Mouse (Mus musculus) cerebellum, adult 9-10 months (tissue): ENCODE measurements around the gene Tubg1.
A peak's percentile ranks its signal among the peaks of the same experiment; 100 is the strongest.

Source experiments
- DNase-seq: peaks from one replicate; pipeline ENCODE4 v3.0.0; 2022

The Tubg1 gene

DNA sequence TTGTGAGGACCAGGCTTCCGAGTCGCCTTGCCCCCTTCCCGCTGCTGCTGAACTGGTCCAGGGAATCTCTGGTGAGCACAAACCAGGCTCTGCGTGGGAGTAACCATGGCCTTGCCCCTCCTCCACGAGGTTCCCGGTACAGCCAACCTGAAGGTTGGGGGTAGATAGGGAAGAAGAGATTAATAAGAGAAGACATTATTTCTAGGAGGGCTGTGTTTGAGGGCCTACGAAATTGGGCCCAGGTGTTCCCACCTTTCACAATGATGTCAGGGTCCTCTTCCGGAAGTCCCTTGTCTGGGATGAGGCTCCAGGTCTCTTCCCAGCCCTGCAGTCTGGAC is 48.2 kb downstream of the Tubg1 start:
- peak; percentile 34 for DNase-seq

DNA sequence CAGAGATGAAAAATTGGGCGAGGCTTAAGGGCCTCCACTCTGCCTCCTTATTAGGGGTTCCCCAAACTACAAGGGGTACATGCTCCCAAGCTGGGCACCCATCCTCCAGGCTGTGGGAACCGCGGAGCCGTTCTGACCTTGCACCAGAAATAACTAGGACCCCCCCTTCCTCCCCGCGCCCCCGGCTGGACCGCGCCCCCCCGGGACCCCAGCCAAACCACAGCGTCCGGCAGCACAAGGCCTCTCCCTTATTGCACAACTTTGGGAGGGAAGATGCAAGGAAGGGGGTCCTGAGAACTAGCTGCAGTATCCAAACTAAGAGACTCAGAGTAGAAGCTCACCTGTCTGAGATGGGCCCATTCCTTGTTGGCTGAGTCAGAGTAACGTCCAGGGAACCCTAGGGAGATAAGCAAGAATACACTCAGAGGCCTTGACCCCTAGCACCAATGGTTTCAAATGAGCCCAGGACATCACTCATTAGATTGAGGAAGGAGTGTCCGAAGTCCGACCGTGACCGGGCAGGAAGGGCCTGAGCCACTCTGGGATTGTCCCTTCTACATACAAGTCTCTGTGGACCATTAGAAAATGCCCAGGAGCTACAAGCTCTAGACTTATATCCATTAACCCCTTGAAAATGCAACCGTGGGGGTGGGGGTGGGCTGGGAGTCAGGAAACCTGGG is 48.7 kb downstream of the Tubg1 start:
- peak; percentile 55 for DNase-seq

DNA sequence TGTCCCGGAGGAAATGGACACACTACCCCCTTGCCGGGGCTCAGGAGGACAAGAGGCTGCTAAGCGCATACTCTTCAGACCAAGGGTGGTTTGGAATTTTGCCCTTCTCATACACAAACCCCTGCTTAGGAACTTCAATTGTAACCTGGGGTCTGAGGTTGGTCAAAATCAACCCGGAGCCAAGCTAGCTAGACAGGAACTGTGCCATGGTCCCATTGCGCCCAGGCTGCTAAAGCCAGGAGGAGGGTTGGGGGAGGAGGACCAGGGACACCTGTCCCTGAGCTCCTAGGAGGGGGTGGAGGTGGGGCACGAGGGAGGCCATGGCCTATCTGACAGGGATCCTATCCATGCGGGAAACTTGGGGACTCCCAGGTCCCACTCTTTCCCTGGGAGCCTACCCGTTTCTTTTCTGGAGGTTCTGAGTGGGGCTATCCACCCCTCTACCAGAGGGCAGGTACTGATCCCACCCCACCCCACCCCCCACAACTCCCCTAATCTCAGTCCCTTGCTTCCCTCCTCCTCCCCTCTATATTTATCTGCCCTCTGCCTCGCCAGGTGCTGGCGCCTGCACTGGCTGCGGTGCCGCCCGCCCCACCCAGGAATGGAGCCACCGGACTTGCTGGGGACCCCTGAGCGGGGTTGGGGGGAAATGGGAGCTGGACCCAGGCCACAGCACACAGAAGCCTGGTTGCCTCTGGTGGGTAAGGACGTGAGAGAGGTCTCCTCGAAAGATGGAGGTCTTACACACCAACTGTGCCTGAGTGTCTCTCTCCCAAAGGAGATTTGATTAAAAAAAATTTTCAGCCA is 49.8 kb downstream of the Tubg1 start:
- DNase-seq: peak; percentile 76

DNA sequence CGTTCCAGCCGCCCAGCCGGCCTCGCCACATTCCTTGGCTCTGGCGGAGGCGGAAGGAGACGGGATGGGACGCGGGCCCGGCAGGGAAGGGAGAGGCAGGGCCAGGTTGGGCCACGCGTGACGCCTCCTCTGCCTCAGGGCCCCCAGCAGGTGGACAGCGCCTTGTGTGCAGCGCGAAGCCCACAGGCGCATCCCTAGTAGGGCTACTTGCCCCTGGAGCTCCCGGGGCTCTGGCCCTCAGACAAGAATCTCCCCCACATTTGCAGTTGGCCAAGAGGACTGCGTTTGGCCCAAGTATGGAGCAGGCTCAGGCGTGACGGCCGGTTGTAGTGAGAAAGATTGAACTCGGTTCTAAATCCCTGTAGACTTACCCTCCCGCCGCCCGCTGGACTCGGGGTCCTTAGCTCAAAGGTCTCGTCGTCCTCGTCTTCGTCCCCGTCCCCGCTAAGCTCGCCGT is 50.6 kb downstream of the Tubg1 start, which contains the start of gene Cntnap1:
Cntnap1 (plus strand) TSS at position 170 of the 457 bp plus-strand sequence.
- peak; percentile 75 for DNase-seq

DNA sequence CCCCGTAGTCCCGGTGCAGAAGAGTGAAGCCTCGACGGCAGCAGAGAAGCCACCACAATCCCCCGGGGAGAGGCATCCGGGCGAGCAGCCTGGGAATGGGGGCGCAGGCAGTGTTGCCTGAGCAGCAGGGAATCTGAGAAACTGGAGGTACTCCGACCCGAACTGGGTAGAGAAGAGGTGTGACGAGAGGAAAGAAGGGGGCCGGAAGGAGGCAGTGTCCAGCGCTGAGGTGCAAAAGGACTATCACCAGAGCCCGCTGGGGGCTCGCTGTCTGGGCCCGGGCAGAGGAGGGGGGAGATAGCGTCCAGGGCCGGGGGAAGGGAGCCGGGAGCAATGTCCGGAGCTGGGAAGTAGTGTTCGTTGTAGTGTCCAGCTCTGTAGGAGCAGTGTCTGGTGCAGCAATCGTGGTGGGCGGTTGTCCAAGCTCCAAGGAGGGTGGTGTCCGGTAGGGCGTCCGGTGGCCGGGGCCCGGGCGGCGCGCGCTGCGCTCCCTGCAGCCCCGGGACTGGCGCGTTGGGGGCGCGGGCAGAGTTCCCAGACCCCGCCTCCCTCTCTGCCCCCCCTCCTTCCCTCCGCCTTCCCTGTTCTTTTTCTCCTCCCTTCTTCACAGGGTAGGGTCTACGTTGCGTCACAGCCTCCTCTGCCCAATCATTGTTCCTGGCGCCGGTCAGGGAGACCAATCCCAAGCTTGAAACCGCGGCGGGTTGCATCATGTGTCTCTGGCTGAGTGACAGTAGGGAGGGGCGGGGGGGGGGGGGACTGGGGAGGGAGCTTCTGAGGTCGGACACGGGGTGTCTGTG is 51.3 kb downstream of the Tubg1 start, which contains the start of gene Plekhh3:
Plekhh3 (minus strand) TSS at position 541 of the 800 bp plus-strand sequence.
- DNase-seq: peak; percentile 98

DNA sequence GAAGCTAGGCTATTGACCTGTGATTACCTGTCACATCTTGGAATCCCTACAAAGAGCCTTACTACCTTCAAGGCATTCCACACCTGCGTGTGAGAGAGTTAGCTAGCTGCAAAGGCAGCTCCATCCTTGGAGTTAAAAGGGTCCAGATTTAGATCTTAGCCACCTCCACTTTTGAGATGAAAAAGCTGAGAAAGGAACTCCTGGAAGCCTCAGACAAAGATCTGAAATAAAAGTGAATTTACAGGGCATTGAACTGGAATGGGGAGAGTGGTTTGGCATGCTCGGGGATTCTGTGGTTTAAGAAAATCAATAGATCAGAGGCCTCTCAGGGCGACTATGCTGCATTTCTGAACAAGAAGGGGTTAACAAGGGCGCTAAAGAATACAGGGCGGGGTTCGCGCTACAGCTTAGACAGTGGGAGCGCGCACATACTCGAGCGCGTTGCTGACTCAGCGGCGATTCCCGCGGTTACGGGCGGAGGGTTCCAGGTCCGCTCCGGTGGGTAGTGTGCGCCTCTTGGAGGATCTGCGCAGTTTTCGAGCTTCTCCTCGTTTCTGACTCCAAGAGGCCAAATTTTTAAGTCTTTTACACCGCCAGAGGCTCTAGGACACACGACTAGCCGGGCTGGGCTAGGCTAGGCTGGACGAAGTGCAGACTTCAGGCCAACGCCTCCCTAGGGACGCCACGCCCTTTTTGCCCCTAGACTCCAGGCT is 52.1 kb downstream of the Tubg1 start:
- peak; percentile 85 for DNase-seq

DNA sequence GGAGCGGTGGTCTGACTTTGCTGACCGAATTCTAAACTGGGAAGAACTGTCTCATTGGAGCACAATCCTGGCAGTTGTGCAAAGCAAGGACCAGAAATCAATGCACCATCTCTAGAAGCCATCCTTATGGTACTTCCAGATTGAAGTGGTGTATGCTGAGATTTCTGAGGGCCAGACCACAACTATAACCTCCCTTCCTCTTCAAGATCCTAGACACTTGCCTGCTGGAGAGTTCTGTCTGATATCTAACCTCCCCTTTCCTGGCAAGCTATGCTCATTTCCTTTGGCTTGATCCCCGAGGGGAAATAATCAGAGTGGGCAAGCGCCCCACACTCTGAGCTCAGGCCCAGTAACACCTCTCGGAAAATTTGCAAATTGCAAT is 52.7 kb downstream of the Tubg1 start:
- DNase-seq: no peak

DNA sequence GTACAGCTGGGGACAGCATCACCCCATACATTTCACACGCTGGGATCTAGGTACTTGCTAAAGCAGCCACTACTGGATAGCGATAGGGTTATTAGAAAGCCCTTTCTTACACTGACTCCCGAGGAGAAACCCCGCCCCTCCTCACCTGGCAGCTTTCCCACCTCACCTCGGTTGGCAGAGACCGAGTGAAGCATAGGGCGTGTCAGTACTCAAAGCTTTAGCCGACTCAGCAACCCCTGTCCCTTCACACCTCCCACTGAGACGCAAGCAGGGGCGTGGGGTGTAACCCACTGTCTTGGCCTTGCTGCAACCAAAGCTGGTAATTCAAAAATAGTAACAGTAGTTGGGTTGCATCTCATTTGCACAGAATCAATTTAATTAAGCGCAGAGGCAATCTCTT is 53.4 kb downstream of the Tubg1 start:
- peak; percentile 85 for DNase-seq

DNA sequence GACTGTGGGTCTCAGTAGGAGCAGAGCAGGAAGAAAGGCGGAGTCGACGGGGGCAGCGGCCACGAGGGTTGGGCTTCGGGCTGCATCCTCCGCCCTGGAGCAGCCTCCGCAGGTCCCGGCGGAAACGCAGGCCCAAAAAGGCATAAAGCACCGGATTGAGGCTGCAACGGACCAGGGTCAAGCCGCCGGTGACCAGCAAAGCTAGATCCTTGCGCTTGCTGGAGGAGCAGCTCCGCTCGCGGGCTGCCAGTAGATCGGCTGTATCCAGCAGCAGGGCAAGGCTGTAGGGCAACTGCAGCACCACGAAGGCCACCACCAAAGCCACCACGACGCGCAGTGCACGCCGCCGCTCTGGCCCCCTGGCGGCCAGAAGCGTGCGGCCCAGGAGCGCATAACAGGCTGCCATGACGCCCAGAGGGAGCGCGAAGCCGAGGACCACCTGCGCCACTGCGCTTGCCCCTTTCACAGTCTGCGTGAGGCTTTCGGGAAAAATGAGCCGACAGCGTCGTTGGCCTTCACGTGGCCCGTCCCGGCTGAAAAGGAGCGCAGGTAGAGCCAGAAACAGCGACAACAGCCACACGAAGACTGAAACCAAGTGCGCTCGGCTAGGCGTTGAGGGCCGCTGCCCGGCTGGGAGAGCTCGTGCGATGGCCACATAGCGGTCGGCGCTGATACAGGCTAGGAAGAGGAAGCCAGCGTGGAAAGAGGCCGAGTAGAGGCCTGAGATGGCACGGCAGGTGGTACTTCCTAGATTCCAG is 54.1 kb downstream of the Tubg1 start:
- DNase-seq: peak; percentile 78

DNA sequence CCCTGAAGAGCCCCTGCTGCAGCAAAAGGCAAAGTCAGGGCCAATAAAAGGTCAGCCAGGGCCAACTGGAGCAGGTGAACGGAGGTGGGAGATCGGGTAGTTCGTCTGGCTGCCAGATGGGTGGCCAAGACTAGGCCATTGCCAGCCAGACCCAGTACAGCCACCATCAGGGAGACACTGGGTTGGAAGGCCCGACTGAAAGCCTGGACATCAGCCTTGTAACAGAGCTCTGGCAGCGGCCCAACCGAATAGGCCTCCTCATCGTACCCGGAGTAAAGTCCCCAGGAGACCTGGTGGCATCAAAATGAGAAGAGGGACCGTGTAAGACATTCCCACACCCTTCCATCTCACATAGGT is 54.6 kb downstream of the Tubg1 start:
- DNase-seq: peak; percentile 84

DNA sequence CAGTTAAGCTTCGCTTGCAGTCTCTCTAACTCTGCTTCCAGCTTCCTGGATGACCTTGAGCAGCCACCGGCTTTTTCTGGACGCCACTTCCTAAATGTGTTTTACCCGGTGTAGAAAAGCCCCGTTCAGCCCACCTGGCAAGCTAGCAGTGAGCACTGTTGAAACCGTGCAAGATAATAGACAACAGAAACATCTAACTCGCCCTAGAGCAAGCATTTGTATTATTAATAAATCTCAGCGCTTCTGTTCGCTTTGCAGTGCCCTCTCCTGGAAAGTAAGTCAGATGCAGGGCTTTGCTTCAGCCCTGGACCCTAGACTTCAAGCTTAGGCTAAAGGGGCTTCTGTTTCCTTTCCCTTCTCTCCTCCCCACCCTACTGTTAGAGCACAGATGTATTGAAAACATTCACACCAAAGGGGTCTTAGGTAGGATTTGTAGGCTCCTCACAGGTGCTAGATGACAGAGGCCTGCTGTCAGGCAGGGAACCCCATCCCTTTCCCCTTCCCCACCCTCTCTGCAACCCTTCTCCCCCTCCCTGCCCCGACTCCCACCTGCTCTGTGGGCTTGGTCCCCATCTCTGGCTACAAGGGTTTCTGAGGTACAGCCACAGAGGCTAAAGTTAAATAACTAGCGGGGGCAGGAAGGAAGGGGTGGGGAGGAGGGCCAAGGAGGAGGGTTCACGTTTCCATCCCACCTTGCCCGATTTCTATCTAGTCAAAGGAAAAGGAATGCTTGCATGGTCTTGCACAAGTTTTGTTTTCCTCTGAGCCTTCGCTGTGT is 55.3 kb downstream of the Tubg1 start, which contains the start of gene Ccr10:
Ccr10 (minus strand) TSS at position 593 of the 778 bp plus-strand sequence.
- DNase-seq: peak; percentile 79

DNA sequence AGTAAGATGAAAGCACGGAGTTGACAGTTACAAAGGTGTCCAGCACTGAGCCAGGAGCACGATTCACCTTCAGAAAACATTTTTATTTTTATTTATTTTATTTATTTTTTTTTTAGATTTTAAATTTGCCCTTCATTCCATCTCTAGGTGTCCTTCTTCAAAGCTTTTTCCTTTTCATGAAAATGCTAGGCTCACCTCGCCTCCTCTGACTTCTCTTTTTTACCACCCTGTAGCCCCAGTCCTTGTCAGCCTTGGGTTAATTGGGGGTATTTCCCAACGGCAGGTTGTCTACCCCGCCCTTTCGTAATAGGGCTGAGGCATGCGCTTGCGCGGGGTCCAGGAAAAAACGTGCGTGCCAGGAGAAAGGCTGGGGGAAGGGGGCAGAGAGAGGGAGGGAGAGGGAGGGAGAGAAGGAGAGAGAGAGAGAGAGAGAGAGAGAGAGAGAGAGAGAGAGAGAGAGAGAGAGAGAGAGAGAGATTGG is 55.9 kb downstream of the Tubg1 start:
- DNase-seq: peak; percentile 87
